Mouse (Mus musculus): ENCODE results near the gene Bmyc. TPM values are rescaled to one million over a fixed set of nuclear protein-coding genes. Genes with fewer than 3 reads are reported as not detected.
A peak's percentile ranks its signal among the peaks of the same experiment; 100 is the strongest.

Gene Bmyc
- 62.0 and 73.4 TPM in 2 replicates for polyA plus RNA-seq (2015; fragmentation: Nextera tagmentation; extraction: Ambion mirVana)

GRCm38 (mm10) chr2:25706643-25707481 lies at the start of gene Bmyc:
Gene Bmyc, plus strand, starts transcription at chr2:25706739.
- 0 out of 2 replicates have a peak, but pooled peaks cover 8% of the 10 kb centered on the region for H3K4me1 ChIP-seq (ENCODE audit: control insufficient read depth, insufficient read depth, low read length)
- peak within 1 kb of the TSS; percentile 85 for H3K9ac ChIP-seq (ENCODE audit: low read length)
- H3K27ac ChIP-seq (ENCODE audit: low read length) = peak within 1 kb of the TSS; percentile 58
- under 1% methylated on average over 78 of the region's 78 CpGs for WGBS
- peak within 1 kb of the TSS; percentile 82 for H3K4me2 ChIP-seq (ENCODE audit: low read depth, low read length)
- H3K9me3 ChIP-seq (replicated peaks; ENCODE audit: control insufficient read depth, low read length) = no peaks in the 10 kb centered on the region
- ATAC-seq (ENCODE audit: insufficient read depth, low FRiP score) = peak; percentile 90
- H3K36me3 ChIP-seq (ENCODE audit: control insufficient read depth, insufficient read depth, low read length) = no peaks in the 10 kb centered on the region
- H3K27me3 ChIP-seq (ENCODE audit: control insufficient read depth, insufficient read depth, low read length) = no peaks in the 10 kb centered on the region
- peak within 1 kb of the TSS; percentile 81 for H3K4me3 ChIP-seq (replicated peaks; ENCODE audit: low read length)

- ATAC-seq (ENCODE audit: insufficient read depth, low FRiP score) = no peak
- Histone ChIP-seq H3K4me1 (ENCODE audit: control insufficient read depth, insufficient read depth, low read length) (no peaks in the 10 kb centered on the region), H3K27ac (ENCODE audit: low read length) (no peak overlapping the region), H3K27me3 (ENCODE audit: control insufficient read depth, insufficient read depth, low read length) (no peaks in the 10 kb centered on the region), H3K4me2 (ENCODE audit: low read depth, low read length) (no peak overlapping the region), H3K4me3 (replicated peaks; ENCODE audit: low read length) (no peak overlapping the region), H3K36me3 (ENCODE audit: control insufficient read depth, insufficient read depth, low read length) (no peaks in the 10 kb centered on the region), H3K9ac (ENCODE audit: low read length) (no peak overlapping the region), H3K9me3 (replicated peaks; ENCODE audit: control insufficient read depth, low read length) (no peaks in the 10 kb centered on the region)
- 79% methylated on average over 4 of the region's 4 CpGs for WGBS
Observed at GRCm38 (mm10) chr2:25657246-25657645, 49.3 kb upstream of the Bmyc start.

- Histone ChIP-seq H3K27ac (ENCODE audit: low read length) (no peak within 1 kb of the TSS), H3K4me3 (replicated peaks; ENCODE audit: low read length) (no peak within 1 kb of the TSS), H3K4me2 (ENCODE audit: low read depth, low read length) (no peak within 1 kb of the TSS), H3K36me3 (ENCODE audit: control insufficient read depth, insufficient read depth, low read length) (no peaks in the 10 kb centered on the region), H3K4me1 (ENCODE audit: control insufficient read depth, insufficient read depth, low read length) (no peaks in the 10 kb centered on the region), H3K27me3 (ENCODE audit: control insufficient read depth, insufficient read depth, low read length) (no peaks in the 10 kb centered on the region), H3K9ac (ENCODE audit: low read length) (no peak within 1 kb of the TSS), H3K9me3 (replicated peaks; ENCODE audit: control insufficient read depth, low read length) (no peaks in the 10 kb centered on the region)
- ATAC-seq (ENCODE audit: insufficient read depth, low FRiP score) = no peak
Observed at GRCm38 (mm10) chr2:25657652-25658051, 48.9 kb upstream of the Bmyc start, which contains the start of gene Lcn5. Gene Lcn5, plus strand, starts transcription at chr2:25657952.

GRCm38 (mm10) chr2:25660279-25660678 lies 46.3 kb upstream of the Bmyc start:
- Histone ChIP-seq H3K4me1 (ENCODE audit: control insufficient read depth, insufficient read depth, low read length) (no peaks in the 10 kb centered on the region), H3K27ac (ENCODE audit: low read length) (no peak overlapping the region), H3K9ac (ENCODE audit: low read length) (no peak overlapping the region), H3K4me2 (ENCODE audit: low read depth, low read length) (no peak overlapping the region), H3K4me3 (replicated peaks; ENCODE audit: low read length) (no peak overlapping the region), H3K27me3 (ENCODE audit: control insufficient read depth, insufficient read depth, low read length) (no peaks in the 10 kb centered on the region), H3K9me3 (replicated peaks; ENCODE audit: control insufficient read depth, low read length) (no peaks in the 10 kb centered on the region), H3K36me3 (ENCODE audit: control insufficient read depth, insufficient read depth, low read length) (no peaks in the 10 kb centered on the region)
- no peak for ATAC-seq (ENCODE audit: insufficient read depth, low FRiP score)
- WGBS = 82% methylated on average over 8 of the region's 8 CpGs

GRCm38 (mm10) chr2:25661245-25661970 lies 45.1 kb upstream of the Bmyc start:
- Histone ChIP-seq H3K4me1 (ENCODE audit: control insufficient read depth, insufficient read depth, low read length) (no peaks in the 10 kb centered on the region), H3K27ac (ENCODE audit: low read length) (no peak overlapping the region), H3K4me2 (ENCODE audit: low read depth, low read length) (no peak overlapping the region), H3K9ac (ENCODE audit: low read length) (no peak overlapping the region), H3K4me3 (replicated peaks; ENCODE audit: low read length) (no peak overlapping the region), H3K9me3 (replicated peaks; ENCODE audit: control insufficient read depth, low read length) (no peaks in the 10 kb centered on the region), H3K36me3 (ENCODE audit: control insufficient read depth, insufficient read depth, low read length) (no peaks in the 10 kb centered on the region), H3K27me3 (ENCODE audit: control insufficient read depth, insufficient read depth, low read length) (no peaks in the 10 kb centered on the region)
- 75% methylated on average over 6 of the region's 6 CpGs for WGBS
- ATAC-seq (ENCODE audit: insufficient read depth, low FRiP score) = no peak

- Histone ChIP-seq H3K9me3 (replicated peaks; ENCODE audit: control insufficient read depth, low read length) (no peaks in the 10 kb centered on the region), H3K4me2 (ENCODE audit: low read depth, low read length) (no peak overlapping the region), H3K27me3 (ENCODE audit: control insufficient read depth, insufficient read depth, low read length) (no peaks in the 10 kb centered on the region), H3K4me1 (ENCODE audit: control insufficient read depth, insufficient read depth, low read length) (no peaks in the 10 kb centered on the region), H3K4me3 (replicated peaks; ENCODE audit: low read length) (no peak overlapping the region), H3K27ac (ENCODE audit: low read length) (no peak overlapping the region), H3K36me3 (ENCODE audit: control insufficient read depth, insufficient read depth, low read length) (no peaks in the 10 kb centered on the region), H3K9ac (ENCODE audit: low read length) (no peak overlapping the region)
- no peak for ATAC-seq (ENCODE audit: insufficient read depth, low FRiP score)
- 61% methylated on average over 1 of the region's 1 CpGs for WGBS
Observed at GRCm38 (mm10) chr2:25663511-25663910, 43.0 kb upstream of the Bmyc start.

GRCm38 (mm10) chr2:25664125-25664524 lies 42.4 kb upstream of the Bmyc start:
- H3K4me2 ChIP-seq (ENCODE audit: low read depth, low read length) = no peak overlapping the region
- no peak overlapping the region for H3K9ac ChIP-seq (ENCODE audit: low read length)
- H3K9me3 ChIP-seq (replicated peaks; ENCODE audit: control insufficient read depth, low read length) = no peaks in the 10 kb centered on the region
- H3K4me1 ChIP-seq (ENCODE audit: control insufficient read depth, insufficient read depth, low read length) = no peaks in the 10 kb centered on the region
- no peaks in the 10 kb centered on the region for H3K27me3 ChIP-seq (ENCODE audit: control insufficient read depth, insufficient read depth, low read length)
- H3K27ac ChIP-seq (ENCODE audit: low read length) = no peak overlapping the region
- H3K4me3 ChIP-seq (replicated peaks; ENCODE audit: low read length) = no peak overlapping the region
- WGBS = 81% methylated on average over 5 of the region's 5 CpGs
- no peaks in the 10 kb centered on the region for H3K36me3 ChIP-seq (ENCODE audit: control insufficient read depth, insufficient read depth, low read length)
- ATAC-seq (ENCODE audit: insufficient read depth, low FRiP score) = no peak

- Histone ChIP-seq H3K9me3 (replicated peaks; ENCODE audit: control insufficient read depth, low read length) (no peaks in the 10 kb centered on the region), H3K4me2 (ENCODE audit: low read depth, low read length) (no peak overlapping the region), H3K27ac (ENCODE audit: low read length) (no peak overlapping the region), H3K4me3 (replicated peaks; ENCODE audit: low read length) (no peak overlapping the region), H3K27me3 (ENCODE audit: control insufficient read depth, insufficient read depth, low read length) (no peaks in the 10 kb centered on the region), H3K4me1 (ENCODE audit: control insufficient read depth, insufficient read depth, low read length) (no peaks in the 10 kb centered on the region), H3K9ac (ENCODE audit: low read length) (no peak overlapping the region), H3K36me3 (ENCODE audit: control insufficient read depth, insufficient read depth, low read length) (no peaks in the 10 kb centered on the region)
- WGBS = 79% methylated on average over 1 of the region's 1 CpGs
- ATAC-seq (ENCODE audit: insufficient read depth, low FRiP score) = no peak
Observed at GRCm38 (mm10) chr2:25666516-25666915, 40.0 kb upstream of the Bmyc start.

- H3K4me3 ChIP-seq (replicated peaks; ENCODE audit: low read length) = no peak within 1 kb of the TSS
- no peaks in the 10 kb centered on the region for H3K4me1 ChIP-seq (ENCODE audit: control insufficient read depth, insufficient read depth, low read length)
- no peak for ATAC-seq (ENCODE audit: insufficient read depth, low FRiP score)
- 78% methylated on average over 3 of the region's 3 CpGs for WGBS
- H3K9ac ChIP-seq (ENCODE audit: low read length) = no peak within 1 kb of the TSS
- no peak within 1 kb of the TSS for H3K27ac ChIP-seq (ENCODE audit: low read length)
- no peaks in the 10 kb centered on the region for H3K9me3 ChIP-seq (replicated peaks; ENCODE audit: control insufficient read depth, low read length)
- no peaks in the 10 kb centered on the region for H3K27me3 ChIP-seq (ENCODE audit: control insufficient read depth, insufficient read depth, low read length)
- no peaks in the 10 kb centered on the region for H3K36me3 ChIP-seq (ENCODE audit: control insufficient read depth, insufficient read depth, low read length)
- H3K4me2 ChIP-seq (ENCODE audit: low read depth, low read length) = no peak within 1 kb of the TSS
Observed at GRCm38 (mm10) chr2:25676486-25676885, 30.1 kb upstream of the Bmyc start, which contains the start of gene Lcn6. Gene Lcn6, plus strand, starts transcription at chr2:25676786.
